ENCODE assay signal across 8 mouse cellular contexts in genomic region chr9:101251644-101252337, GRCm38 (mm10). TPM values are rescaled to one million over a fixed set of nuclear protein-coding genes. Genes with fewer than 3 reads are reported as not detected.
DNase-seq lines count a peak whose midpoint lies in the region; ATAC-seq and TF ChIP-seq lines count a peak whose summit lies in the region.

TSS of gene Ppp2r3a (minus strand) at chr9:101251795.

- WGBS in cerebellum, adult 2 months, result 1% methylated on average over 44 of the region's 50 CpGs
- WGBS in forebrain, postnatal 0 days, result 2% methylated on average over 49 of the region's 50 CpGs
- under 1% methylated on average over 50 of the region's 50 CpGs for WGBS in lung, adult 2 months
- 2% methylated on average over 45 of the region's 50 CpGs for WGBS in neural tube, embryonic 15.5 days

- peak within 1 kb of the TSS; percentile 86 for H3K4me3 ChIP-seq in cerebellum, adult 2 months (replicated peaks; ENCODE audit: insufficient read depth, low read depth, low read length)
- H3K4me3 ChIP-seq in forebrain, postnatal 0 days (ENCODE audit: low read depth, low read length), result peak within 1 kb of the TSS; percentile 65
- peak within 1 kb of the TSS; percentile 92 for H3K4me3 ChIP-seq in layer of hippocampus, adult 2 months
- H3K4me3 ChIP-seq in lung, adult 2 months (replicated peaks; ENCODE audit: extremely low read depth, low read depth, low read length), result peak within 1 kb of the TSS; percentile 75
- H3K4me3 ChIP-seq in neural tube, embryonic 15.5 days (replicated peaks), result peak within 1 kb of the TSS; percentile 90

- no peaks in the 10 kb centered on the region for H3K9me3 ChIP-seq in forebrain, postnatal 0 days (ENCODE audit: low read length)
- no peaks in the 10 kb centered on the region for H3K9me3 ChIP-seq in neural tube, embryonic 15.5 days (replicated peaks)

- H3K4me1 ChIP-seq in cerebellum, adult 2 months (ENCODE audit: control insufficient read depth, insufficient read depth, low read length), result no peaks in the 10 kb centered on the region; the same call in 1 of the 2 replicates
- H3K4me1 ChIP-seq in forebrain, postnatal 0 days (ENCODE audit: insufficient read depth), result peaks cover 16% of the 10 kb centered on the region
- H3K4me1 ChIP-seq in lung, adult 2 months (ENCODE audit: control insufficient read depth, insufficient read depth, low read length), result peaks cover 3% of the 10 kb centered on the region
- H3K4me1 ChIP-seq in neural tube, embryonic 15.5 days, result peaks cover 29% of the 10 kb centered on the region

- no peaks in the 10 kb centered on the region for H3K27me3 ChIP-seq in cerebellum, adult 2 months (ENCODE audit: control insufficient read depth, insufficient read depth, low read length)
- no peaks in the 10 kb centered on the region for H3K27me3 ChIP-seq in forebrain, postnatal 0 days (ENCODE audit: insufficient read depth, low read length)
- no peaks in the 10 kb centered on the region for H3K27me3 ChIP-seq in neural tube, embryonic 15.5 days (replicated peaks)

- H3K4me2 ChIP-seq in forebrain, postnatal 0 days (ENCODE audit: low read depth), result peak within 1 kb of the TSS; percentile 54
- H3K4me2 ChIP-seq in neural tube, embryonic 15.5 days, result peak within 1 kb of the TSS; percentile 70

- no peak for TF ChIP-seq CTCF in cerebellum, adult 2 months (IDR thresholded peaks at IDR 0.05; ENCODE audit: borderline replicate concordance, insufficient read depth, low read depth, low read length)
- TF ChIP-seq CTCF in forebrain, postnatal 0 days (IDR thresholded peaks at IDR 0.05; ENCODE audit: low read depth), result peak; percentile 32; the same call in 1 of the 2 replicates
- TF ChIP-seq CTCF in layer of hippocampus, adult 2 months (conservative IDR thresholded peaks at IDR 0.05), result 0 out of 2 replicates have a peak, but pooled peaks have one; percentile 9
- TF ChIP-seq CTCF in lung, adult 2 months (IDR thresholded peaks at IDR 0.05; ENCODE audit: insufficient read depth, low read length), result no peak

- peak within 1 kb of the TSS; percentile 82 for H3K9ac ChIP-seq in forebrain, postnatal 0 days
- peak within 1 kb of the TSS; percentile 85 for H3K9ac ChIP-seq in neural tube, embryonic 15.5 days (replicated peaks)

- no peaks in the 10 kb centered on the region for H3K36me3 ChIP-seq in forebrain, postnatal 0 days (ENCODE audit: insufficient read depth)
- H3K36me3 ChIP-seq in neural tube, embryonic 15.5 days, result no peaks in the 10 kb centered on the region

- peak; percentile 29; the same call in 1 of the 2 replicates for TF ChIP-seq POLR2A in cerebellum, adult 2 months (IDR thresholded peaks at IDR 0.05; ENCODE audit: borderline replicate concordance, insufficient read depth, low read length)
- peak; percentile 50; the same call in 1 of the 2 replicates for TF ChIP-seq POLR2A in lung, adult 2 months (IDR thresholded peaks at IDR 0.05; ENCODE audit: borderline replicate concordance, extremely low read depth, low read depth, low read length)

- peak; percentile 92 for ATAC-seq in forebrain, postnatal 0 days
- ATAC-seq in neural tube, embryonic 15.5 days (ENCODE audit: low FRiP score), result peak; percentile 95

- H3K27ac ChIP-seq in cerebellum, adult 2 months (ENCODE audit: insufficient read depth, low read length), result peak within 1 kb of the TSS; percentile 75; the same call in 1 of the 2 replicates
- peak within 1 kb of the TSS; percentile 83 for H3K27ac ChIP-seq in forebrain, postnatal 0 days (ENCODE audit: low read depth, low read length)
- H3K27ac ChIP-seq in layer of hippocampus, adult 2 months, result peak within 1 kb of the TSS; percentile 95
- H3K27ac ChIP-seq in neural tube, embryonic 15.5 days (replicated peaks), result peak within 1 kb of the TSS; percentile 98

- DNase-seq in MEL-GATA-1-ER (ENCODE audit: extremely low read depth, low read depth), result peak; percentile 57
- peak; percentile 93 to 97 for DNase-seq in cerebellum, adult 2 months
- DNase-seq in forebrain, postnatal 0 days, result peak; percentile 94
- peak; percentile 100 for DNase-seq in heart, postnatal 4 days
- DNase-seq in layer of hippocampus, adult 2 months (ENCODE audit: low spot score in 2 of 2), result peak; percentile 96 to 98
- DNase-seq in lung, adult 2 months, result peak; percentile 99
- DNase-seq in testis, postnatal 10 days (ENCODE audit: low spot score), result peak; percentile 100

RNA-seq across cellular contexts. Expression of gene Ppp2r3a, which starts in this region (rescaled TPM):
- polyA plus RNA-seq in cerebellum, adult 2 months (2012; rRNA removed), result 17.6 and 18.8 TPM in 2 replicates
- 40.8 and 45.5 TPM in 2 replicates for total RNA-seq in forebrain, postnatal 0 days (2014; rRNA removed)
- polyA plus RNA-seq in forebrain, postnatal 0 days (2015; fragmentation: Nextera tagmentation; extraction: Ambion mirVana), result 13.8 and 16.8 TPM in 2 replicates
- total RNA-seq in heart, postnatal 4 days (2021), result 100 to 1,000 TPM; 179 to 189 TPM
- total RNA-seq in layer of hippocampus, adult 2 months (2021), result 10 to 100 TPM; 29.0 to 30.9 TPM
- 2.8 and 6.7 TPM in 2 replicates for polyA plus RNA-seq in lung, adult 2 months (2012; rRNA removed)
- 18.2 and 20.5 TPM in 2 replicates for polyA plus RNA-seq in neural tube, embryonic 15.5 days (2015; fragmentation: Nextera tagmentation; extraction: Ambion mirVana)

Comparison
In these comparisons a context has a peak if more than half of its experiments do, and no peak if none do; other contexts are left out.
1. Peak in every context shown above with its lines: DNase-seq, ATAC-seq, H3K4me3 ChIP-seq and H3K27ac ChIP-seq.
2. CTCF ChIP-seq: peak in forebrain, postnatal 0 days (single experiment) and layer of hippocampus, adult 2 months (single experiment); none in cerebellum, adult 2 months (single experiment) and lung, adult 2 months (single experiment).